Mouse (Mus musculus): ENCODE measurements around the gene Eps15l1.

- no peak for TF ChIP-seq POLR2A (IDR thresholded peaks at IDR 0.05; ENCODE audit: control insufficient read depth in 1 of 2, insufficient read depth in 1 of 2, low read depth in 1 of 2, low read length in 2 of 2, poor library complexity in 1 of 2)
- TF ChIP-seq TAL1 (IDR thresholded peaks at IDR 0.05; ENCODE audit: low read length) = no peak
- TF ChIP-seq CTCF (IDR thresholded peaks at IDR 0.05 in 2 of 3, conservative IDR thresholded peaks at IDR 0.05 in 1 of 3; ENCODE audit: control insufficient read depth in 1 of 3, insufficient read depth in 1 of 3, low read depth in 2 of 3, low read length in 3 of 3, poor library complexity in 1 of 3, severe bottlenecking in 1 of 3) = no peak
- no peak for TF ChIP-seq BHLHE40 (IDR thresholded peaks at IDR 0.05; ENCODE audit: borderline replicate concordance, low read depth, low read length)
- no peak for TF ChIP-seq POLR2AphosphoS5 (IDR thresholded peaks at IDR 0.05; ENCODE audit: borderline replicate concordance, low read depth, low read length)
- no peak for TF ChIP-seq MYC (IDR thresholded peaks at IDR 0.05; ENCODE audit: low read depth, low read length)
- no peak for TF ChIP-seq ZC3H11A (IDR thresholded peaks at IDR 0.05; ENCODE audit: low read depth, low read length)
- TF ChIP-seq ELF1 (IDR thresholded peaks at IDR 0.05; ENCODE audit: low read depth, low read length) = no peak
- no peak for TF ChIP-seq GABPA (IDR thresholded peaks at IDR 0.05; ENCODE audit: low read depth, low read length)
- TF ChIP-seq KAT2A (conservative IDR thresholded peaks at IDR 0.05; ENCODE audit: low read depth, low read length) = no peak
- TF ChIP-seq TCF12 (IDR thresholded peaks at IDR 0.05; ENCODE audit: low read depth, low read length) = no peak
- TF ChIP-seq POLR2AphosphoS2 (IDR thresholded peaks at IDR 0.05; ENCODE audit: low read length) = no peak
- TF ChIP-seq GATA1 (IDR thresholded peaks at IDR 0.05; ENCODE audit: low read depth, low read length) = no peak
- no peak for TF ChIP-seq MAX (IDR thresholded peaks at IDR 0.05; ENCODE audit: low read length)
Measured at GRCm38 (mm10) chr8:72330806-72331516, 90.3 kb downstream of the Eps15l1 start.
